Mouse (Mus musculus): Measurements from ENCODE around the gene Ffar2.
A peak's percentile ranks its signal among the peaks of the same experiment; 100 is the strongest.
"Not testable (repeated sequence)": the region's sequence is repeated elsewhere in the genome, so short reads cannot be mapped to it uniquely, and the experiment has no call there.

Ffar2 gene

GRCm38 (mm10) chr7:30823675-30824074 is at the start of gene Ffar2:
TSS of gene Ffar2 (minus strand) at chr7:30823775.
- no peak for DNase-seq (ENCODE audit: low read depth, low spot score)

GRCm38 (mm10) chr7:30873083-30873482 is 49.5 kb upstream of the Ffar2 start:
- peak; percentile 82 for DNase-seq (ENCODE audit: low read depth, low spot score)

GRCm38 (mm10) chr7:30863386-30863785 is 39.8 kb upstream of the Ffar2 start:
- no peak for DNase-seq (ENCODE audit: low read depth, low spot score)

DNA sequence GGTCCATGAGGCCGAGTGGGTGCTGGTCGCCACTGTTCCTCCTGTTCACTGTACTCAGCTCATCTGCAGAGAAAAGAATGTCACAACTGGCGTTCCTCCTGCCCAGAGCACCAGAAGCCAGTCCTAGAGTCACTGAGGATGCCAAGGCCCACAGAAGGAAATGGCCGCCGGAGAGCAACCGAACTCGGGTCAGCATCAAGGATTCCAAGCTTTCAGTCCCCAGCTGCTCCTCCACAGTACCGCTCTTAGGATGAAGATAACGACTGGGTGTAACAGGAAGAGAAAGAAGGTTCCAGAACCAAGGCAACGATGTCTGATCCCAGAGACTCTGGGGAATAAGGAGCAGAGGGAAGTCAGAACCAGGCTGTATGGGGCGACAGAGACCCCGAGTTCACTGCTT is 37.9 kb upstream of the Ffar2 start, which contains the start of gene Ffar1:
TSS of gene Ffar1 (minus strand) at position 101 of the 400 bp plus-strand sequence.
- DNase-seq (ENCODE audit: low read depth, low spot score): no peak

DNA sequence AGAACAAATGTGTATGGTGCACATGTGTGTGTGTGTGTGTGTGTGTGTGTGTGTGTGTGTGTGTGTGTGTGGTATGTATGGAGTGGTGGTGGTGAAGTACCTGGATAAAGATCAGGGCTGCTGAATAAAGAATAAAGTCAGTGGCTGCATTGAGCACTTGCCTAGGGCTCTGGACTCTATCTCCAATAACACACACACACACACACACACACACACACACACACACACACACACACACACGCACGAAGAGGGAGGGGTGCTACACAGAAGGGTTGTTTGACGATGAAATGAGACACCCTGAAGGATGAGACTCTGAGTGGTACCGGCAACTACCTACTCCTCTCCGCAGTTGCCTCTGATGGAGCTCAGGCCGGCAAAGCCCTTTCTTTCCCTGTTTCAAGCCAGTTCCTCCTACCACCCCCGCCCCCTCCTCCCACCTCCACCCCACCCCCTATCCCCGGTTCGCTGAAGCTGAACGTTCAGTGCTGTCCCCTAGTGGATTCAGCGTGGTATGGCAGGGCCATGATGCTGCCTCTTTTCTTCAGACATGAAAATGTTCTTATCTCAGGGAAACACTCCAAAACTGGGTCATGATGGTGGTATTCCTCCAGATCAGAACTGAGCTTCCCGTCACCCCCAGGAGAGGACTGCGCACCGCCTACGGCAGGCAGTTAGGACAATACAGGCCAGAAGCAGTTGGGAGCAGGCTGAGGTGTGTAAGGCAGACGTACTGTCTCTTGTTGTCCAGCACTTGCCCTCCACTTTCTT is 36.2 kb upstream of the Ffar2 start:
- peak; percentile 76 for DNase-seq (ENCODE audit: low read depth, low spot score)

GRCm38 (mm10) chr7:30859290-30859634 is 35.7 kb upstream of the Ffar2 start:
- DNase-seq (ENCODE audit: low read depth, low spot score): peak; percentile 79

- DNase-seq (ENCODE audit: low read depth, low spot score): no peak
Observed at GRCm38 (mm10) chr7:30857746-30858145, 34.2 kb upstream of the Ffar2 start.

- DNase-seq (ENCODE audit: low read depth, low spot score): no peak
Observed at GRCm38 (mm10) chr7:30856078-30856477, 32.5 kb upstream of the Ffar2 start, which contains the start of gene Ffar3. TSS of gene Ffar3 (minus strand) at chr7:30856178.

DNA sequence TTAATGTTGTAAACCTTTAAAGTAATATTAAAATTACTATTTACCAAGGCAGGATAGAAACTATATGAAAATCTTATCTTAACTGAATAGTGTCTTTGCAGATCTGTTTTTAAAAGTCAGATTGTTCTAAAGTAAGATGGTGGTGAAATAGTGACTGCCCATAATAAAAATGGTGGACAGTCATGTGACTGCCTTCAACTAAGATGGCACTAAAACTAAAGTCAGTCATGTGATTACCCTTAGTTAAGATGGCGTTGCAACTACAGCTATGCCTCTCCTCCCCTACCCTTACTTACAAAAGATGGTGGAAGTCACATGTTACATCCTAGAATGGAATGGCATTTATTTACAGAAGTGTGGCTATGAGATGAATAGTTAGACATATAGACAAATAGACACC is 27.8 kb upstream of the Ffar2 start:
- DNase-seq (ENCODE audit: low read depth, low spot score): no peak

DNA sequence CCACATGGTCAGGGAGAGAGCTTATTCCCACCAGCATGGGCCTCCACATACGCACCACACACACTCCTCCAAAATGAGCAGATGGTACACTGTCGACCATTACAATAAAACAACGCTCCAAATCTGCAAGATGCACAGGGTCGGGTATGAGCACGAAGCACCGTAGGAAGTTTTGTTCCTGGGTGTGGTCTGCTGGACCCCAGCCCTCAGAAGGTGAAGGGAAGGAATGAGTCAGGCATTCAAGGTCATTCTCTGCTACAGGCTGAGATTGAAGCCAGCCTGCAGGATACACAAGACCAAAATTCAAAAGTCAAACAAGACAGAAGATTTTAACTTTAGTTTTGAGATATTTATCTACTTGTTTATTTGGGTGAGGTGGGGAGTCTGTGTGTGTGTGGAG is 24.4 kb upstream of the Ffar2 start:
- no peak for DNase-seq (ENCODE audit: low read depth, low spot score)

GRCm38 (mm10) chr7:30847386-30847785 is 23.8 kb upstream of the Ffar2 start:
- DNase-seq (ENCODE audit: low read depth, low spot score): no peak

DNA sequence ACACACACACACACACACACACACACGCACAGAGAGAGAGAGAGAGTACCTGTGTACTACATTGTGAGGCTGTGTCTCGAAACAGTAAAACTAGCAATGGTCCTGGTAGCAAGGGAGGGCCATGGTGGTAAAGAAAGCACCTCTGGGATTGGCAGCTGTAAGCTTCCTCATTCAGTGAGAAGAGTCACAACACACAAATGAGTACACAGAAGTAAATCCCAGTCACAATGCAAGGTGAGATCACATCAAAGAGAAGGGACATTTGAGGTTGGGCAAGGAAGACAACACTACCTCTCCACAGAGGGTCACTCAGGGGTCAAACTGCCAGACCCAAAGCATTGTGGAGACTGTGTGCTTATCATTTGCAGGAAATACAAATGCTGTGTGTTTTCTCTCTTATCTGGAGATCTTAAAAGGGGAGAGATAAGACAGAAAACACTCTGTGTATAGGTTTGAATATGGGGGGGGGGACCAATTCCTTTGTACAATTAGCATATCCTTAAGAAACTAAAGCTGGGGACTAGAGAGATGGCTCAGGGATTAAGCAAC is 23.0 kb upstream of the Ffar2 start:
- no peak for DNase-seq (ENCODE audit: low read depth, low spot score)

- DNase-seq (ENCODE audit: low read depth, low spot score): no peak
Observed at GRCm38 (mm10) chr7:30844676-30845297, 21.2 kb upstream of the Ffar2 start.

- DNase-seq (ENCODE audit: low read depth, low spot score): no peak
Observed at GRCm38 (mm10) chr7:30842092-30842491, 18.5 kb upstream of the Ffar2 start.

GRCm38 (mm10) chr7:30841379-30841778 is 17.8 kb upstream of the Ffar2 start:
- no peak for DNase-seq (ENCODE audit: low read depth, low spot score)

GRCm38 (mm10) chr7:30840306-30840705 is 16.7 kb upstream of the Ffar2 start:
- no peak for DNase-seq (ENCODE audit: low read depth, low spot score)

DNA sequence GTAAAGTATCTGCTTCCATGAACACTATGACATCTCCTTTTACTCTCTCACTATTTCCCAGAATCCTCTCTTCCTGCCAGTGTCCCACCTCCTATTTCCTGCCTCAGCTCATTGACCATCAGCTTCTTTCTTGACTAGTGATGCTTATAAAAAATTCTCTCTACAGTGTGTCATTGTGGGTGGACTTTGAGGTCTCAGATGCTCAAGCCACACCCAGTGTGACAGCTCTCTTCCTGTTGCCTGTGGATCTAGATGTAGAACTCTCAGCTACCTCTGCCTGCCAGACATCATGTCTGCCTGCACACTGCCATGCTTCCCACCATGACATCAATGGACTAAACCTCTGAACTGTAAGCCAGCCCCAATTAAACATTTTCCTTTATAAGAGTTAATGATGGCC is 13.7 kb upstream of the Ffar2 start:
- no peak for DNase-seq (ENCODE audit: low read depth, low spot score)

DNA sequence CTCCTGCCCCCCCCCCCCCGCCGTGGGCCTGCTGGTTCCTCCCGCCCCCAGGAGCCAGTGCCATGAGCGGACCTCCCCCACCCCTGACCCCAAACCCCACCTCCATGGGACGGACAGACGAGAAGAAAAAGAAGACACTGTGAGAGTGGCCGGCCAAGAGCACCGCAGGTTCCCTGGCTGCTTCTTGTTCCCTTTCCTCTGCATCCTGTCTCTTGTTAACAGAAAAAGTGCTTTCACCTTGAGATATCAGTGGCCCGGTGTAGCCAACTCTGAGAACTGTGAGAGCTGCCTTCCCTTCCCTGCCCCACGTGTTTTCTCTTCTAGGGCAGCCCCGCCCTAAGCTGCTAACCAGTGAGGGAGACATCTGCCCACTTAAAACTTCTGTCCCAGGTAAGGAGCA is 9.1 kb upstream of the Ffar2 start:
- DNase-seq (ENCODE audit: low read depth, low spot score): not testable (repeated sequence)

DNA sequence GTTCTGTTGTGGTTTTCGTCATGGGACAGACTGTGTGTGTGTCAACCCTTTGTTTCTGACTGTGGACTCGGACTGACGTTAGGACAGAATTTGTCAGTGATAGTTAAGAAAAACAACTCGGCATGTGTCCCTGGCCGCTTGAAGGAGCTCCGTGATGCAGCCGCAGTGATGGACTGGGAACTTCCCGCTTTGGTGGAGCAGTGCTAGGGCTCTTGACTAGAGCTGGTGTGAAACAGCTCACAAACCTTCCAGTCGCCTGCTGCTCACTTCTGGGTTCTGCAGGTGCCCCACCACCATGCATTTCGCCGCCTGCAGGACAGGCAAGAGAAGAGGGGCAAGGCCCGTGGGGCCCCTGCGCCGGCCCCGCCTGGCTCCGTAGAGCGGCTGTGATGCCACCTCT is 8.7 kb upstream of the Ffar2 start:
- peak; percentile 44 for DNase-seq (ENCODE audit: low read depth, low spot score)

DNA sequence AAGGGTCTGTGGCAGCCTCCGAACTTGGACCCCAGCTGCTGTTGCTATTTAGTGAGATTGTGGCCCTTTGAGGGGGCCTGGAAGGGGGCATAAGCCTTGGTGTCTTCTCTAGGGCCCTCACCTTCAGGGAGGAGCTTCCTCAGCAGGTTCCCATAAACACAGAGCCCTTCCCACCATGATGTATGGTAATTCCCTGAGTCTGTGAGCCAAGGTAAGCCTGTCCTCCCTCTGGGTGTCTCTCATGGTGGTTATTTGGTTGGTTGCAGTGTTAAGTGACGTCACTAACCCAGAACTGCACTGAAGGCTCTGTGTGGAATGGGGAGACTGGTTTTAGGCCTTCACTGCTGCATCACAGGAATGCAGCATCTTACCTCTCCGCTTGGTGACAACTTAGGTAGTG is 5.9 kb upstream of the Ffar2 start:
- no peak for DNase-seq (ENCODE audit: low read depth, low spot score)

DNA sequence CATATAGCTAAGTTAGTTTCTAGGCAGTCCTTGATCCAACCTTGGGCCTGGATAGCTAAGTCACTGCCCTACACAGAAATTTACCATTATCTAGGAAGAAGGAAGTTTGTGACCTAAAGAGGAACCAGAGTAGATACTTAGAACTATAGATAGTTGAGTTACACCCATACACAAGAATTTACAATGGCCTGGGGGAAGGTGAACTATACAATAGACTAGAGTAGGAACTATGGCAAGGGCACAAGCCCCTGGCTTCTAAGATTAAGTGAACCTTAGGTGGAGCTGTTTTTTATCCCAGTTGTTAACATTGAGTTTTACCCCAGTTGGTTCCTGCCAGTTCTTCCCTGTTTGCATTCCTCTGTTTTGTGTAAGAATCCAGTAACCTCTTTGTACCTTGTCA is 5.3 kb upstream of the Ffar2 start:
- DNase-seq (ENCODE audit: low read depth, low spot score): not testable (repeated sequence)

GRCm38 (mm10) chr7:30826660-30827059 is 3.1 kb upstream of the Ffar2 start:
- no peak for DNase-seq (ENCODE audit: low read depth, low spot score)

DNA sequence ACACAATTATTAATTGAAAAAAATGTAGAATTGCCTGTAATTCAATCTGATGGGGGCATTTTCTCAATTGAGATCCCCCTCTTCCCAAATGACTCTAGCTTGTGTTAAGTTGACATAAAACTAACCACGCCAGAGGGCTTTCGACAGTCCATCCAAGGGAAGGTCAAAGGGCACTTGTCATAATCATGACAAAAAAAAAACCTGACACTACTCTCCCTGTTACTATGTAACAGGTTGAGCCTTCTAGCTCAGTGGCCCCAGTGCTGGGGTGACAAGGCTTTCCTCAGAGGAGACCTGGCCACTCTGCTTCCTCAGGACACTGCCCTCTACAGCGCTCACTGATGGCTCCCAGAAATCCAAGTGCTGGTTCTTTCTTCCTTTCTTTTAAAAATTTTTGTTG is 731 bp upstream of the Ffar2 start:
- DNase-seq (ENCODE audit: low read depth, low spot score): no peak
